Mouse (Mus musculus) CH12.LX (cell line): ENCODE measurements around the gene Fam83f.

ENCODE experiments used
- MAZ ChIP-seq: IDR thresholded peaks from 2 replicates; pipeline ENCODE4 v1.6.1; 2012; ENCODE audit warnings: low read depth, mild to moderate bottlenecking, inconsistent platforms, low read length, improper control_type of control experiment, moderate library complexity
- MEF2A ChIP-seq: IDR thresholded peaks from 2 replicates; pipeline ENCODE4 v1.6.1; 2014; ENCODE audit warnings: low read depth, mild to moderate bottlenecking, inconsistent platforms, low read length, improper control_type of control experiment, borderline replicate concordance
- RAD21 ChIP-seq: IDR thresholded peaks from 2 replicates; pipeline ENCODE4 v1.6.1; 2011; ENCODE audit warnings: low read depth, mild to moderate bottlenecking, low read length, improper control_type of control experiment, moderate library complexity

- TF ChIP-seq RAD21 (no peak), MEF2A (no peak), MAZ (no peak)
Observed at GRCm38 (mm10) chr15:80702910-80703309, 31.3 kb downstream of the Fam83f start.
